Mouse (Mus musculus): ENCODE data around the gene Ak1. TPM values are rescaled to one million over a fixed set of nuclear protein-coding genes. Genes with fewer than 3 reads are reported as not detected.

Gene Ak1
- polyA plus RNA-seq, 1 experiment: 132 TPM

- 69% methylated on average over 14 of the region's 14 CpGs for WGBS
These were observed 61.3 kb downstream of the Ak1 start for GRCm38 (mm10) chr2:32682721-32683417.

DNA sequence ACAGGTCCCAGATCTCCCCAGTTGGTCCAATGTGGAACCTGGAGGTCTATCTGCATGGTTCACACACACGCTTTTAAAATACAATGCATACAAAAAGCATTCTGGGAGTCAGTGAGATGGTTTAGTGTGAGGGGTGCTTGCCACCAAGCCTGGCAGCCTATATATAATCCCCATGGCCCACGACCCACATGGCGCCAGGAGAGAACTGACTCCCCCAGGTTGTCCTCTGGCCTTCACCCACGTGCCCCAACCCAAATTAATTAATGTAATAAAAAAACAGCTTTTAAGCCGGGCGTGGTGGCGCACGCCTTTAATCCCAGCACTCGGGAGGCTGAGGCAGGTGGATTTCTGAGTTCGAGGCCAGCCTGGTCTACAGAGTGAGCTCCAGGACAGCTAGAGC, 62.1 kb downstream of the Ak1 start:
- no peak overlapping the region for H3K4me3 ChIP-seq (replicated peaks; ENCODE audit: insufficient read depth, low read depth, low read length)
- DNase-seq: no peak
- no peaks in the 10 kb centered on the region for H3K4me1 ChIP-seq (ENCODE audit: control insufficient read depth, insufficient read depth, low read length)
- H3K27me3 ChIP-seq (ENCODE audit: control insufficient read depth, insufficient read depth, low read length): no peaks in the 10 kb centered on the region
- WGBS: 90% methylated on average over 10 of the region's 10 CpGs
- TF ChIP-seq POLR2A (IDR thresholded peaks at IDR 0.05; ENCODE audit: borderline replicate concordance, insufficient read depth, low read length): no peak
- TF ChIP-seq CTCF (IDR thresholded peaks at IDR 0.05; ENCODE audit: borderline replicate concordance, insufficient read depth, low read depth, low read length): no peak
- H3K27ac ChIP-seq (ENCODE audit: insufficient read depth, low read length): no peak overlapping the region

More at GRCm38 (mm10) chr2:32682721-32683417, 61.3 kb downstream of the Ak1 start:
- TF ChIP-seq POLR2A (IDR thresholded peaks at IDR 0.05; ENCODE audit: borderline replicate concordance, insufficient read depth, low read length) (no peak), CTCF (IDR thresholded peaks at IDR 0.05; ENCODE audit: borderline replicate concordance, insufficient read depth, low read depth, low read length) (no peak)
- Histone ChIP-seq H3K4me3 (replicated peaks; ENCODE audit: insufficient read depth, low read depth, low read length) (no peak overlapping the region), H3K4me1 (ENCODE audit: control insufficient read depth, insufficient read depth, low read length) (no peaks in the 10 kb centered on the region), H3K27me3 (ENCODE audit: control insufficient read depth, insufficient read depth, low read length) (no peaks in the 10 kb centered on the region), H3K27ac (ENCODE audit: insufficient read depth, low read length) (no peak overlapping the region)
- DNase-seq: no peak

Other genes with a start within 250 kb of the Ak1 start
- 284 and 338 TPM in 2 replicates for gene 1110008P14Rik, start 239.8 kb upstream of the Ak1 start, polyA plus RNA-seq (2012; rRNA removed)
- 0.48 and 1.0 TPM in 2 replicates for gene Lcn2, start 233.5 kb upstream of the Ak1 start, polyA plus RNA-seq (2012; rRNA removed)
- gene Ptges2, start 225.9 kb upstream of the Ak1 start, polyA plus RNA-seq (2012; rRNA removed): 60.9 and 61.1 TPM in 2 replicates
- gene Naif1, start 171.3 kb upstream of the Ak1 start, polyA plus RNA-seq (2012; rRNA removed): 3.3 TPM in 2 replicates
- 67.0 and 76.2 TPM in 2 replicates for gene Slc25a25, start 170.3 kb upstream of the Ak1 start, polyA plus RNA-seq (2012; rRNA removed)
- 38.1 and 40.2 TPM in 2 replicates for gene Fam102a, start 86.4 kb upstream of the Ak1 start, polyA plus RNA-seq (2012; rRNA removed)
- 131 and 137 TPM in 2 replicates for gene Dpm2, start 50.9 kb upstream of the Ak1 start, polyA plus RNA-seq (2012; rRNA removed)
- 25.2 and 28.4 TPM in 2 replicates for gene Pip5kl1, start 47.0 kb upstream of the Ak1 start, polyA plus RNA-seq (2012; rRNA removed)
- gene 9430097D07Rik, start 46.1 kb upstream of the Ak1 start, polyA plus RNA-seq (2012; rRNA removed): 0.59 and 0.60 TPM in 2 replicates
- 91.4 and 101 TPM in 2 replicates for gene St6galnac4, start 34.7 kb upstream of the Ak1 start, polyA plus RNA-seq (2012; rRNA removed)
- 89.5 TPM in 2 replicates for gene St6galnac6, start 22.0 kb upstream of the Ak1 start, polyA plus RNA-seq (2012; rRNA removed)
- gene Eng, start 24.8 kb downstream of the Ak1 start, polyA plus RNA-seq (2012; rRNA removed): 28.0 and 31.6 TPM in 2 replicates
- 19.2 and 19.7 TPM in 2 replicates for gene Fpgs, start 82.4 kb downstream of the Ak1 start, polyA plus RNA-seq (2012; rRNA removed)
- 170 and 186 TPM in 2 replicates for gene Cdk9, start 91.3 kb downstream of the Ak1 start, polyA plus RNA-seq (2012; rRNA removed)
- 47.0 and 53.2 TPM in 2 replicates for gene Sh2d3c, start 99.3 kb downstream of the Ak1 start, polyA plus RNA-seq (2012; rRNA removed)
- gene 6330409D20Rik, start 119.3 kb downstream of the Ak1 start, polyA plus RNA-seq (2012; rRNA removed): 5.6 and 7.7 TPM in 2 replicates
- 41.6 and 43.8 TPM in 2 replicates for gene Tor2a, start 135.5 kb downstream of the Ak1 start, polyA plus RNA-seq (2012; rRNA removed)
- gene Ttc16, start 153.9 kb downstream of the Ak1 start, polyA plus RNA-seq (2012; rRNA removed): 2.0 and 2.6 TPM in 2 replicates
- 7.4 and 8.5 TPM in 2 replicates for gene Ptrh1, start 154.0 kb downstream of the Ak1 start, polyA plus RNA-seq (2012; rRNA removed)
- gene Cfap157, start 162.7 kb downstream of the Ak1 start, polyA plus RNA-seq (2012; rRNA removed): 0.70 and 1.7 TPM in 2 replicates
- gene Stxbp1, start 225.5 kb downstream of the Ak1 start, polyA plus RNA-seq (2012; rRNA removed): 889 and 932 TPM in 2 replicates